Mouse (Mus musculus) embryonic fibroblast, embryonic 13.5 days (primary cell): ENCODE measurements around the gene Myom1.
A peak's percentile ranks its signal among the peaks of the same experiment; 100 is the strongest.

Experiments used
- CTCF ChIP-seq: IDR thresholded peaks from 2 replicates; pipeline ENCODE4 v1.5.1; 2011; ENCODE audit warnings: mild to moderate bottlenecking, control low read depth, low read length, moderate library complexity, borderline replicate concordance; ENCODE audit not compliant: insufficient read depth
- POLR2A ChIP-seq: IDR thresholded peaks from 2 replicates; pipeline ENCODE4 v1.6.1; 2011; ENCODE audit warnings: low read depth, mild to moderate bottlenecking, control low read depth, low read length, moderate library complexity

DNA sequence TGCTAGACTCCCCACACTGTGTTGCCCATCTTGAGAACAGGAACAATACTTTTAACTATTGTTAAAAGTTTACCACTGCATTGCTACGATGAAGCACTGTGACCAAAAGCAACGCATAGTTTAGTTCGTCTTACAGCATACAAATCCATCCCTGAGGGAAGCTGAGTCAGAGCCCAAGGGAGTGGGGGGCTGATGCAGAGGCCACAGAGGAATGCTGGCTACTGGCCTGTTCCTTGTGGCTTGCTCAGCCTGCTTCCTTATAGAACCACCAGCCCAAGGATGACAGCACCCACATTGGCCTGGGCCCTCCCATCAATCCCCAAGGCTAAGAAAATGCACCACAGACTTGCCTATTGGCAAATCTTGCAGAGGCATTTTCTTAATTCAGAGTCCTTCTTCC is 56.8 kb downstream of the Myom1 start:
- no peak for TF ChIP-seq CTCF
- TF ChIP-seq POLR2A, result 0 out of 2 replicates have a peak, but pooled peaks have one; percentile 32
